Mouse (Mus musculus) hindbrain, embryonic 10.5 days (tissue): ENCODE results near the gene Svbp. TPM values are rescaled to one million over a fixed set of nuclear protein-coding genes. Genes with fewer than 3 reads are reported as not detected.

Source experiments
- DNase-seq: peaks from one replicate; pipeline ENCODE4 v3.0.0-alpha.2; 2017; ENCODE audit warnings: low spot score
- H3K27ac ChIP-seq: fragments of 300-500 bp; sonication (generic); 2 replicates; pipeline ENCODE4 v1.5.1; 2016; ENCODE audit warnings: mild to moderate bottlenecking, moderate library complexity
- H3K27me3 ChIP-seq: fragments of 300-500 bp; sonication (generic); 2 replicates; pipeline ENCODE4 v1.6.1; 2016; ENCODE audit warnings: mild to moderate bottlenecking; ENCODE audit not compliant: poor library complexity, insufficient read depth, severe bottlenecking
- H3K36me3 ChIP-seq: fragments of 300-500 bp; sonication (generic); 2 replicates; pipeline ENCODE4 v1.6.1; 2016; ENCODE audit warnings: mild to moderate bottlenecking, moderate library complexity
- H3K4me1 ChIP-seq: fragments of 300-500 bp; sonication (generic); replicated peaks from 2 replicates; pipeline ENCODE4 v1.6.1; 2016; ENCODE audit warnings: mild to moderate bottlenecking
- H3K4me3 ChIP-seq: fragments of 300-500 bp; sonication (generic); 2 replicates; pipeline ENCODE4 v1.5.1; 2016; ENCODE audit warnings: mild to moderate bottlenecking, moderate library complexity
- H3K9me3 ChIP-seq: fragments of 300-500 bp; sonication (generic); 2 replicates; pipeline ENCODE4 v1.6.1; 2016; ENCODE audit warnings: mild to moderate bottlenecking, moderate library complexity
- WGBS: fragments of 180-500 bp; shearing (Covaris S2); methylation state at CpG from one replicate; pipeline ENCODE4 v1.1.7; 2016; 5-methylcytosine and 5-hydroxymethylcytosine counted together
- polyA plus RNA-seq: library from polyadenylated mRNA; unstranded; fragments of >200 nt; fragmentation: Nextera tagmentation; extraction: Ambion mirVana; gene quantifications from 2 replicates; pipeline ENCODE4 v1.2.1, GENCODE M21; 2016

Svbp gene
- polyA plus RNA-seq, 1 experiment from 2014 or later = 182 TPM

- Histone ChIP-seq H3K4me1 (peaks cover 15% of the 10 kb centered on the region), H3K27me3 (no peaks in the 10 kb centered on the region), H3K36me3 (peaks cover 42% of the 10 kb centered on the region), H3K27ac (no peak overlapping the region), H3K4me3 (no peak overlapping the region), H3K9me3 (no peaks in the 10 kb centered on the region)
- DNase-seq = no peak
- 76% methylated on average over 3 of the region's 3 CpGs for WGBS
Measured at GRCm38 (mm10) chr4:119238661-119239060, 43.6 kb downstream of the Svbp start.

GRCm38 (mm10) chr4:119239181-119239682 is 44.1 kb downstream of the Svbp start:
- DNase-seq = peak; percentile 51
- H3K27ac ChIP-seq = peak overlapping the region; percentile 85
- H3K27me3 ChIP-seq = no peaks in the 10 kb centered on the region
- peaks cover 10% of the 10 kb centered on the region for H3K4me1 ChIP-seq
- peaks cover 48% of the 10 kb centered on the region for H3K36me3 ChIP-seq
- no peaks in the 10 kb centered on the region for H3K9me3 ChIP-seq
- H3K4me3 ChIP-seq = no peak overlapping the region
- 47% methylated on average over 12 of the region's 12 CpGs for WGBS

- WGBS = 92% methylated on average over 14 of the region's 14 CpGs
- Histone ChIP-seq H3K27ac (no peak overlapping the region), H3K36me3 (peaks cover 67% of the 10 kb centered on the region), H3K27me3 (no peaks in the 10 kb centered on the region), H3K9me3 (no peaks in the 10 kb centered on the region), H3K4me1 (peaks cover 12% of the 10 kb centered on the region), H3K4me3 (no peak overlapping the region)
- no peak for DNase-seq
Measured at GRCm38 (mm10) chr4:119241664-119242063, 46.6 kb downstream of the Svbp start.

GRCm38 (mm10) chr4:119242571-119242970 is 47.5 kb downstream of the Svbp start:
- H3K36me3 ChIP-seq = peaks cover 67% of the 10 kb centered on the region

GRCm38 (mm10) chr4:119244468-119245240 is 49.5 kb downstream of the Svbp start:
- Histone ChIP-seq H3K27me3 (no peaks in the 10 kb centered on the region), H3K4me1 (peaks cover 21% of the 10 kb centered on the region), H3K4me3 (no peak overlapping the region), H3K36me3 (peaks cover 74% of the 10 kb centered on the region), H3K27ac (no peak overlapping the region), H3K9me3 (no peaks in the 10 kb centered on the region)
- DNase-seq = no peak
- WGBS = 83% methylated on average over 22 of the region's 22 CpGs

More at GRCm38 (mm10) chr4:119242571-119242970, 47.5 kb downstream of the Svbp start:
- Histone ChIP-seq H3K4me3 (no peak overlapping the region), H3K9me3 (no peaks in the 10 kb centered on the region), H3K27me3 (no peaks in the 10 kb centered on the region), H3K27ac (no peak overlapping the region), H3K4me1 (peaks cover 21% of the 10 kb centered on the region)
- WGBS = 93% methylated on average over 12 of the region's 12 CpGs
- no peak for DNase-seq

- H3K27me3 ChIP-seq = no peaks in the 10 kb centered on the region
- no peak for DNase-seq
- H3K9me3 ChIP-seq = no peaks in the 10 kb centered on the region
- H3K4me1 ChIP-seq = peaks cover 20% of the 10 kb centered on the region
- H3K36me3 ChIP-seq = peaks cover 74% of the 10 kb centered on the region
- H3K27ac ChIP-seq = no peak overlapping the region
- H3K4me3 ChIP-seq = no peak overlapping the region
- 87% methylated on average over 7 of the region's 7 CpGs for whole genome bisulfite sequencing
Measured at GRCm38 (mm10) chr4:119245556-119245955, 50.5 kb downstream of the Svbp start.

- peaks cover 71% of the 10 kb centered on the region for H3K36me3 ChIP-seq
Measured at GRCm38 (mm10) chr4:119245961-119246360, 50.9 kb downstream of the Svbp start.

GRCm38 (mm10) chr4:119246688-119247225 is 51.7 kb downstream of the Svbp start:
- no peaks in the 10 kb centered on the region for H3K27me3 ChIP-seq
- DNase-seq = no peak
- H3K27ac ChIP-seq = no peak overlapping the region
- no peak overlapping the region for H3K4me3 ChIP-seq
- H3K36me3 ChIP-seq = peaks cover 63% of the 10 kb centered on the region
- 77% methylated on average over 14 of the region's 14 CpGs for WGBS
- H3K9me3 ChIP-seq = no peaks in the 10 kb centered on the region
- peaks cover 20% of the 10 kb centered on the region for H3K4me1 ChIP-seq

More at GRCm38 (mm10) chr4:119245961-119246360, 50.9 kb downstream of the Svbp start:
- no peak for DNase-seq
- WGBS = 76% methylated on average over 9 of the region's 9 CpGs
- H3K27me3 ChIP-seq = no peaks in the 10 kb centered on the region
- no peak overlapping the region for H3K27ac ChIP-seq
- peaks cover 20% of the 10 kb centered on the region for H3K4me1 ChIP-seq
- no peaks in the 10 kb centered on the region for H3K9me3 ChIP-seq
- H3K4me3 ChIP-seq = no peak overlapping the region

GRCm38 (mm10) chr4:119247462-119248235 is 52.5 kb downstream of the Svbp start:
- Histone ChIP-seq H3K36me3 (peaks cover 54% of the 10 kb centered on the region), H3K4me3 (0 out of 2 replicates have a peak overlapping the region, but pooled peaks have one; percentile 5), H3K9me3 (no peaks in the 10 kb centered on the region), H3K4me1 (peaks cover 20% of the 10 kb centered on the region), H3K27ac (peak overlapping the region; percentile 53; the same call in 1 of the 2 replicates), H3K27me3 (no peaks in the 10 kb centered on the region)
- 29% methylated on average over 13 of the region's 13 CpGs for WGBS
- DNase-seq = peak; percentile 67

- no peak for DNase-seq
- no peaks in the 10 kb centered on the region for H3K27me3 ChIP-seq
- H3K4me1 ChIP-seq = peaks cover 20% of the 10 kb centered on the region
- 88% methylated on average over 11 of the region's 11 CpGs for WGBS
- peaks cover 47% of the 10 kb centered on the region for H3K36me3 ChIP-seq
- H3K4me3 ChIP-seq = no peak overlapping the region
- no peaks in the 10 kb centered on the region for H3K9me3 ChIP-seq
- H3K27ac ChIP-seq = no peak overlapping the region
Measured at GRCm38 (mm10) chr4:119248407-119248965, 53.4 kb downstream of the Svbp start.
